Mouse (Mus musculus) lung, postnatal 4 days (tissue): ENCODE results near the gene Glis3.

Experiments used
- DNase-seq, 2 experiments: peaks; one replicate each; pipeline ENCODE4 v3.0.0; 2021

Gene Glis3

GRCm38 (mm10) chr19:28580499-28580898, 99.4 kb downstream of the Glis3 start:
- DNase-seq = no peak

GRCm38 (mm10) chr19:28579724-28580375, 100.0 kb downstream of the Glis3 start:
- no peak for DNase-seq

GRCm38 (mm10) chr19:28577023-28577422, 102.9 kb downstream of the Glis3 start:
- DNase-seq = peak; percentile 15 to 50

GRCm38 (mm10) chr19:28576619-28577018, 103.3 kb downstream of the Glis3 start:
- no peak for DNase-seq

GRCm38 (mm10) chr19:28573641-28574040, 106.2 kb downstream of the Glis3 start:
- DNase-seq = no peak

GRCm38 (mm10) chr19:28569856-28570255, 110.0 kb downstream of the Glis3 start:
- no peak for DNase-seq

- DNase-seq = no peak
Observed at GRCm38 (mm10) chr19:28567100-28567499, 112.8 kb downstream of the Glis3 start.

- no peak for DNase-seq
Observed at GRCm38 (mm10) chr19:28566554-28566953, 113.3 kb downstream of the Glis3 start.

- no peak for DNase-seq
Observed at GRCm38 (mm10) chr19:28561697-28562002, 118.2 kb downstream of the Glis3 start.

- DNase-seq = peak; percentile 6 to 35
Observed at GRCm38 (mm10) chr19:28560801-28561696, 118.8 kb downstream of the Glis3 start.

GRCm38 (mm10) chr19:28559836-28560235, 120.0 kb downstream of the Glis3 start:
- DNase-seq = peak in 1 of 2 experiments; percentile 37

GRCm38 (mm10) chr19:28559400-28559799, 120.5 kb downstream of the Glis3 start:
- no peak for DNase-seq

- DNase-seq = no peak
Observed at GRCm38 (mm10) chr19:28558661-28559060, 121.2 kb downstream of the Glis3 start.

GRCm38 (mm10) chr19:28557559-28558328, 122.1 kb downstream of the Glis3 start:
- no peak for DNase-seq

GRCm38 (mm10) chr19:28555181-28555929, 124.5 kb downstream of the Glis3 start:
- DNase-seq = no peak

GRCm38 (mm10) chr19:28550611-28551010, 129.3 kb downstream of the Glis3 start:
- DNase-seq = no peak

GRCm38 (mm10) chr19:28546933-28547332, 132.9 kb downstream of the Glis3 start:
- DNase-seq = peak in 1 of 2 experiments; percentile 8

- DNase-seq = no peak
Observed at GRCm38 (mm10) chr19:28545493-28545892, 134.4 kb downstream of the Glis3 start.

GRCm38 (mm10) chr19:28538813-28539212, 141.1 kb downstream of the Glis3 start:
- DNase-seq = no peak

- no peak for DNase-seq
Observed at GRCm38 (mm10) chr19:28534964-28535363, 144.9 kb downstream of the Glis3 start.

- DNase-seq = no peak
Observed at GRCm38 (mm10) chr19:28533576-28533975, 146.3 kb downstream of the Glis3 start.

- no peak for DNase-seq
Observed at GRCm38 (mm10) chr19:28531750-28532149, 148.1 kb downstream of the Glis3 start.

- peak; percentile 31 to 63 for DNase-seq
Observed at GRCm38 (mm10) chr19:28530846-28531245, 149.0 kb downstream of the Glis3 start.
